Mouse (Mus musculus) megakaryocyte, embryonic 14.5 days (primary cell): Measurements from ENCODE around the gene Trim41.

ENCODE experiments used
- FLI1 ChIP-seq: IDR thresholded peaks from 2 replicates; pipeline ENCODE4 v1.6.1; 2012; ENCODE audit warnings: low read length, inconsistent platforms, mixed read lengths
- GATA1 ChIP-seq: IDR thresholded peaks from 3 replicates; pipeline ENCODE4 v1.6.1; 2012; ENCODE audit warnings: mixed read lengths, low read length, inconsistent platforms, borderline replicate concordance

- TF ChIP-seq GATA1 = no peak
- TF ChIP-seq FLI1 = no peak
Measured at GRCm38 (mm10) chr11:48801831-48802772, 15.1 kb downstream of the Trim41 start.
